Mouse (Mus musculus) bone marrow macrophage, adult 2 months (primary cell): ENCODE measurements at regions not wholly inside any gene's neighbourhood (a gene's known extent, or its start where the extent isn't known, plus 50 kb on each side); places are given as distances from the start of the nearest gene placed in this dataset.

ENCODE experiments used
- CTCF ChIP-seq: IDR thresholded peaks from 2 replicates; pipeline ENCODE4 v1.5.1; 2012; ENCODE audit warnings: low read depth, mild to moderate bottlenecking, low read length, moderate library complexity
- POLR2A ChIP-seq: IDR thresholded peaks from 2 replicates; pipeline ENCODE4 v1.6.1; 2012; ENCODE audit warnings: mild to moderate bottlenecking, low read depth, low read length, borderline replicate concordance

DNA sequence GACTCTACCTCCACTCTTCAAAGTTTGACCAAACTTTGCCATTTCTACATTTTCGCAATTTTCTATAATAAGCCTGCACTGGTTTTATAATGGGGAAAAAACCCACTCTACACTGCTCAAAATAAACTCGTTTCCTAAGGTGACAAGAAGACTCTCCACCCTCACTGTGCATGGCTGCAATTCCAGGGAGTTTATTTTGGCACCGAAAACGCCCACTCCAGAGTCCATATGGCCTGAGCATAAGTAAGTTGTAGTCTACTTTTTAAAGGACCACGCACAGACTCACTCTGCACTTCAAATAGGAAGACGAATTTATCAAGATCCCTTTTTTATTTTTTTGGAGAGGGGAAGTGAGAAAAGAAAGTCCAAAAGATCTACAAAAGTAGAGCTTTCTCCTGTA is 219.4 kb downstream of the Pdcd6ip start:
- TF ChIP-seq CTCF (no peak), POLR2A (no peak)
